Mouse (Mus musculus) liver, adult 2 months (tissue): Measurements from ENCODE around the gene Fst.

Source experiments
- CTCF ChIP-seq: fragments of 200-500 bp; IDR thresholded peaks from 2 replicates; pipeline ENCODE4 v1.5.1; 2011; ENCODE audit warnings: low read depth, low read length, control low read depth
- POLR2A ChIP-seq: fragments of 200-500 bp; IDR thresholded peaks from 2 replicates; pipeline ENCODE4 v1.6.1; 2011; ENCODE audit warnings: low read length, control low read depth; ENCODE audit not compliant: insufficient read depth; ENCODE audit errors: extremely low read depth

- no peak for TF ChIP-seq CTCF
- TF ChIP-seq POLR2A, result no peak
Measured at GRCm38 (mm10) chr13:114488178-114488577, 29.4 kb upstream of the Fst start.
